Mouse (Mus musculus) liver, adult (tissue): Measurements from ENCODE around the gene Gripap1.

Source experiments
- GATA4 ChIP-seq: IDR thresholded peaks from 2 replicates; pipeline ENCODE4 v1.6.1; 2014; ENCODE audit warnings: mild to moderate bottlenecking, low read length; ENCODE audit not compliant: insufficient replicate concordance

Gene Gripap1

GRCm38 (mm10) chrX:7842318-7842717, 52.8 kb downstream of the Gripap1 start:
- no peak for TF ChIP-seq GATA4

GRCm38 (mm10) chrX:7847845-7848244, 58.3 kb downstream of the Gripap1 start:
- TF ChIP-seq GATA4 = no peak

GRCm38 (mm10) chrX:7854578-7854977, 65.0 kb downstream of the Gripap1 start:
- no peak for TF ChIP-seq GATA4

- TF ChIP-seq GATA4 = no peak
These were observed 69.7 kb downstream of the Gripap1 start for GRCm38 (mm10) chrX:7859191-7859753.

GRCm38 (mm10) chrX:7863181-7863580, 73.6 kb downstream of the Gripap1 start:
- TF ChIP-seq GATA4 = no peak

GRCm38 (mm10) chrX:7864551-7864950, 75.0 kb downstream of the Gripap1 start:
- TF ChIP-seq GATA4 = no peak

- TF ChIP-seq GATA4 = no peak
These were observed 75.8 kb downstream of the Gripap1 start for GRCm38 (mm10) chrX:7865343-7865742.

GRCm38 (mm10) chrX:7865786-7866185, 76.2 kb downstream of the Gripap1 start:
- no peak for TF ChIP-seq GATA4

GRCm38 (mm10) chrX:7867141-7867540, 77.6 kb downstream of the Gripap1 start:
- TF ChIP-seq GATA4 = no peak

- TF ChIP-seq GATA4 = no peak
These were observed 78.9 kb downstream of the Gripap1 start for GRCm38 (mm10) chrX:7868506-7868905.

GRCm38 (mm10) chrX:7869826-7870225, 80.3 kb downstream of the Gripap1 start:
- no peak for TF ChIP-seq GATA4
